Mouse (Mus musculus) liver (tissue): ENCODE measurements around the gene Gm29276.
"Not testable (repeated sequence)": the region's sequence is repeated elsewhere in the genome, so short reads cannot be mapped to it uniquely, and the experiment has no call there.

Source experiments
- DNase-seq: peaks from one replicate; pipeline ENCODE4 v3.0.0-alpha.2; 2020; ENCODE audit warnings: mixed read lengths

Gene Gm29276

GRCm38 (mm10) chrY:42582150-42582549 lies at the start of gene Gm29276:
Gene Gm29276, minus strand, starts transcription at chrY:42582250.
- not testable (repeated sequence) for DNase-seq
